Mouse (Mus musculus): Measurements from ENCODE around the gene Iqsec1. TPM values are rescaled to one million over a fixed set of nuclear protein-coding genes. Genes with fewer than 3 reads are reported as not detected.

Iqsec1 gene
- polyA plus RNA-seq, 1 experiment: 124 TPM

GRCm38 (mm10) chr6:90712486-90713480 lies 275.7 kb downstream of the Iqsec1 start:
- Histone ChIP-seq H3K27me3 (ENCODE audit: control insufficient read depth, insufficient read depth, low read length) (no peaks in the 10 kb centered on the region), H3K36me3 (ENCODE audit: control insufficient read depth, insufficient read depth, low read length) (no peaks in the 10 kb centered on the region), H3K4me3 (ENCODE audit: control insufficient read depth, insufficient read depth, low read length) (no peak overlapping the region), H3K4me1 (replicated peaks; ENCODE audit: control insufficient read depth, insufficient read depth, low read length) (peaks cover 28% of the 10 kb centered on the region), H3K27ac (ENCODE audit: control insufficient read depth, insufficient read depth, low read length) (no peak overlapping the region)
- 80% methylated on average over 8 of the region's 8 CpGs for WGBS
- no peak for TF ChIP-seq POLR2A (IDR thresholded peaks at IDR 0.05; ENCODE audit: control insufficient read depth, extremely low read depth, insufficient read depth, low read length, poor library complexity)
- no peak for TF ChIP-seq CTCF (IDR thresholded peaks at IDR 0.05; ENCODE audit: borderline replicate concordance, control insufficient read depth, extremely low read depth, insufficient read depth, low read length, poor library complexity)
- no peak for DNase-seq

GRCm38 (mm10) chr6:90712063-90712462 lies 276.4 kb downstream of the Iqsec1 start:
- Histone ChIP-seq H3K27ac (ENCODE audit: control insufficient read depth, insufficient read depth, low read length) (no peak overlapping the region), H3K36me3 (ENCODE audit: control insufficient read depth, insufficient read depth, low read length) (no peaks in the 10 kb centered on the region), H3K4me3 (ENCODE audit: control insufficient read depth, insufficient read depth, low read length) (no peak overlapping the region), H3K4me1 (replicated peaks; ENCODE audit: control insufficient read depth, insufficient read depth, low read length) (peaks cover 28% of the 10 kb centered on the region), H3K27me3 (ENCODE audit: control insufficient read depth, insufficient read depth, low read length) (no peaks in the 10 kb centered on the region)
- TF ChIP-seq POLR2A (IDR thresholded peaks at IDR 0.05; ENCODE audit: control insufficient read depth, extremely low read depth, insufficient read depth, low read length, poor library complexity) (no peak), CTCF (IDR thresholded peaks at IDR 0.05; ENCODE audit: borderline replicate concordance, control insufficient read depth, extremely low read depth, insufficient read depth, low read length, poor library complexity) (no peak)
- no peak for DNase-seq
- WGBS: 93% methylated on average over 3 of the region's 3 CpGs

- H3K4me1 ChIP-seq (replicated peaks; ENCODE audit: control insufficient read depth, insufficient read depth, low read length): peaks cover 24% of the 10 kb centered on the region
- TF ChIP-seq CTCF (IDR thresholded peaks at IDR 0.05; ENCODE audit: borderline replicate concordance, control insufficient read depth, extremely low read depth, insufficient read depth, low read length, poor library complexity) (no peak), POLR2A (IDR thresholded peaks at IDR 0.05; ENCODE audit: control insufficient read depth, extremely low read depth, insufficient read depth, low read length, poor library complexity) (no peak)
- no peak overlapping the region for H3K27ac ChIP-seq (ENCODE audit: control insufficient read depth, insufficient read depth, low read length)
- 90% methylated on average over 12 of the region's 12 CpGs for WGBS
- no peak overlapping the region for H3K4me3 ChIP-seq (ENCODE audit: control insufficient read depth, insufficient read depth, low read length)
- H3K36me3 ChIP-seq (ENCODE audit: control insufficient read depth, insufficient read depth, low read length): no peaks in the 10 kb centered on the region
- H3K27me3 ChIP-seq (ENCODE audit: control insufficient read depth, insufficient read depth, low read length): no peaks in the 10 kb centered on the region
- DNase-seq: no peak
Measured at GRCm38 (mm10) chr6:90711476-90712035, 276.9 kb downstream of the Iqsec1 start.

GRCm38 (mm10) chr6:90710778-90711177 lies 277.7 kb downstream of the Iqsec1 start:
- Histone ChIP-seq H3K4me3 (ENCODE audit: control insufficient read depth, insufficient read depth, low read length) (no peak overlapping the region), H3K27ac (ENCODE audit: control insufficient read depth, insufficient read depth, low read length) (no peak overlapping the region), H3K36me3 (ENCODE audit: control insufficient read depth, insufficient read depth, low read length) (no peaks in the 10 kb centered on the region), H3K27me3 (ENCODE audit: control insufficient read depth, insufficient read depth, low read length) (no peaks in the 10 kb centered on the region), H3K4me1 (replicated peaks; ENCODE audit: control insufficient read depth, insufficient read depth, low read length) (peaks cover 21% of the 10 kb centered on the region)
- no peak for DNase-seq
- WGBS: 88% methylated on average over 5 of the region's 5 CpGs
- TF ChIP-seq CTCF (IDR thresholded peaks at IDR 0.05; ENCODE audit: borderline replicate concordance, control insufficient read depth, extremely low read depth, insufficient read depth, low read length, poor library complexity) (no peak), POLR2A (IDR thresholded peaks at IDR 0.05; ENCODE audit: control insufficient read depth, extremely low read depth, insufficient read depth, low read length, poor library complexity) (no peak)

- no peak overlapping the region for H3K4me3 ChIP-seq (ENCODE audit: control insufficient read depth, insufficient read depth, low read length)
- H3K36me3 ChIP-seq (ENCODE audit: control insufficient read depth, insufficient read depth, low read length): no peaks in the 10 kb centered on the region
- TF ChIP-seq CTCF (IDR thresholded peaks at IDR 0.05; ENCODE audit: borderline replicate concordance, control insufficient read depth, extremely low read depth, insufficient read depth, low read length, poor library complexity) (no peak), POLR2A (IDR thresholded peaks at IDR 0.05; ENCODE audit: control insufficient read depth, extremely low read depth, insufficient read depth, low read length, poor library complexity) (no peak)
- no peaks in the 10 kb centered on the region for H3K27me3 ChIP-seq (ENCODE audit: control insufficient read depth, insufficient read depth, low read length)
- no peak overlapping the region for H3K27ac ChIP-seq (ENCODE audit: control insufficient read depth, insufficient read depth, low read length)
- WGBS: 89% methylated on average over 9 of the region's 9 CpGs
- no peak for DNase-seq
- peaks cover 21% of the 10 kb centered on the region for H3K4me1 ChIP-seq (replicated peaks; ENCODE audit: control insufficient read depth, insufficient read depth, low read length)
Measured at GRCm38 (mm10) chr6:90709929-90710777, 278.3 kb downstream of the Iqsec1 start.

GRCm38 (mm10) chr6:90708061-90708618 lies 280.3 kb downstream of the Iqsec1 start:
- no peaks in the 10 kb centered on the region for H3K27me3 ChIP-seq (ENCODE audit: control insufficient read depth, insufficient read depth, low read length)
- no peak overlapping the region for H3K27ac ChIP-seq (ENCODE audit: control insufficient read depth, insufficient read depth, low read length)
- no peak overlapping the region for H3K4me3 ChIP-seq (ENCODE audit: control insufficient read depth, insufficient read depth, low read length)
- H3K36me3 ChIP-seq (ENCODE audit: control insufficient read depth, insufficient read depth, low read length): no peaks in the 10 kb centered on the region
- H3K4me1 ChIP-seq (replicated peaks; ENCODE audit: control insufficient read depth, insufficient read depth, low read length): peaks cover 26% of the 10 kb centered on the region
- no peak for DNase-seq
- TF ChIP-seq POLR2A (IDR thresholded peaks at IDR 0.05; ENCODE audit: control insufficient read depth, extremely low read depth, insufficient read depth, low read length, poor library complexity): no peak
- TF ChIP-seq CTCF (IDR thresholded peaks at IDR 0.05; ENCODE audit: borderline replicate concordance, control insufficient read depth, extremely low read depth, insufficient read depth, low read length, poor library complexity): no peak
